Mouse (Mus musculus) stomach, embryonic 16.5 days (tissue): ENCODE measurements at regions not wholly inside any gene's neighbourhood (a gene's known extent, or its start where the extent isn't known, plus 50 kb on each side); places are given as distances from the start of the nearest gene placed in this dataset.

Source experiments
- ATAC-seq: fragments of 200-750 bp; cut with Nextera tagmentation; 2 replicates; pipeline ENCODE4 v1.8.0; 2017; ENCODE audit warnings: moderate number of reproducible peaks, moderate TSS enrichment; ENCODE audit not compliant: insufficient read depth, low FRiP score
- H3K27ac ChIP-seq: fragments of 300-500 bp; sonication (generic); 2 replicates; pipeline ENCODE4 v1.5.1; 2014; ENCODE audit warnings: low read length
- H3K27me3 ChIP-seq: fragments of 300-500 bp; sonication (generic); 2 replicates; pipeline ENCODE4 v1.6.1; 2014; ENCODE audit warnings: low read length, control low read depth, mixed read lengths; ENCODE audit not compliant: control insufficient read depth, insufficient read depth
- H3K36me3 ChIP-seq: fragments of 300-500 bp; sonication (generic); 2 replicates; pipeline ENCODE4 v1.6.1; 2014; ENCODE audit warnings: low read length; ENCODE audit not compliant: control insufficient read depth, insufficient read depth
- H3K4me1 ChIP-seq: fragments of 300-500 bp; sonication (generic); 2 replicates; pipeline ENCODE4 v1.6.1; 2014; ENCODE audit warnings: low read length, control low read depth, mixed read lengths; ENCODE audit not compliant: control insufficient read depth, insufficient read depth
- H3K4me2 ChIP-seq: fragments of 300-500 bp; sonication (generic); 2 replicates; pipeline ENCODE4 v1.6.1; 2014; ENCODE audit warnings: low read depth, low read length, mixed read lengths
- H3K4me3 ChIP-seq: fragments of 300-500 bp; sonication (generic); replicated peaks from 2 replicates; pipeline ENCODE4 v1.5.1; 2014; ENCODE audit warnings: mild to moderate bottlenecking, low read length
- H3K9ac ChIP-seq: fragments of 300-500 bp; sonication (generic); 2 replicates; pipeline ENCODE4 v1.6.1; 2014; ENCODE audit warnings: low read length
- H3K9me3 ChIP-seq: fragments of 300-500 bp; sonication (generic); replicated peaks from 2 replicates; pipeline ENCODE4 v1.6.1; 2016; ENCODE audit warnings: low read length, control low read depth; ENCODE audit not compliant: control insufficient read depth
- WGBS: fragments of 180-500 bp; shearing (Covaris S2); extraction: QIAGEN DNeasy Blood & Tissue Kit; methylation state at CpG from one replicate; pipeline ENCODE4 v1.1.7; 2014; 5-methylcytosine and 5-hydroxymethylcytosine counted together

- no peak overlapping the region for H3K4me3 ChIP-seq
- H3K27me3 ChIP-seq = no peaks in the 10 kb centered on the region
- H3K4me2 ChIP-seq = no peak overlapping the region
- no peaks in the 10 kb centered on the region for H3K9me3 ChIP-seq
- 46% methylated on average over 7 of the region's 7 CpGs for WGBS
- H3K9ac ChIP-seq = no peak overlapping the region
- no peak overlapping the region for H3K27ac ChIP-seq
- ATAC-seq = no peak
- no peaks in the 10 kb centered on the region for H3K36me3 ChIP-seq
- no peaks in the 10 kb centered on the region for H3K4me1 ChIP-seq
Observed at GRCm38 (mm10) chr7:128834894-128835293, 90.2 kb downstream of the Sec23ip start.

GRCm38 (mm10) chr7:128836435-128836834 is 91.7 kb downstream of the Sec23ip start:
- no peaks in the 10 kb centered on the region for H3K36me3 ChIP-seq
- no peak overlapping the region for H3K27ac ChIP-seq
- no peaks in the 10 kb centered on the region for H3K4me1 ChIP-seq
- 66% methylated on average over 6 of the region's 6 CpGs for WGBS
- ATAC-seq = no peak
- no peak overlapping the region for H3K4me2 ChIP-seq
- H3K9ac ChIP-seq = no peak overlapping the region
- no peaks in the 10 kb centered on the region for H3K9me3 ChIP-seq
- H3K27me3 ChIP-seq = no peaks in the 10 kb centered on the region
- no peak overlapping the region for H3K4me3 ChIP-seq

GRCm38 (mm10) chr7:128842561-128842960 is 97.8 kb downstream of the Sec23ip start:
- no peak overlapping the region for H3K4me3 ChIP-seq
- no peak overlapping the region for H3K9ac ChIP-seq
- 84% methylated on average over 10 of the region's 10 CpGs for WGBS
- H3K4me1 ChIP-seq = no peaks in the 10 kb centered on the region
- H3K36me3 ChIP-seq = no peaks in the 10 kb centered on the region
- H3K9me3 ChIP-seq = no peaks in the 10 kb centered on the region
- no peaks in the 10 kb centered on the region for H3K27me3 ChIP-seq
- H3K4me2 ChIP-seq = no peak overlapping the region
- ATAC-seq = no peak
- H3K27ac ChIP-seq = no peak overlapping the region

DNA sequence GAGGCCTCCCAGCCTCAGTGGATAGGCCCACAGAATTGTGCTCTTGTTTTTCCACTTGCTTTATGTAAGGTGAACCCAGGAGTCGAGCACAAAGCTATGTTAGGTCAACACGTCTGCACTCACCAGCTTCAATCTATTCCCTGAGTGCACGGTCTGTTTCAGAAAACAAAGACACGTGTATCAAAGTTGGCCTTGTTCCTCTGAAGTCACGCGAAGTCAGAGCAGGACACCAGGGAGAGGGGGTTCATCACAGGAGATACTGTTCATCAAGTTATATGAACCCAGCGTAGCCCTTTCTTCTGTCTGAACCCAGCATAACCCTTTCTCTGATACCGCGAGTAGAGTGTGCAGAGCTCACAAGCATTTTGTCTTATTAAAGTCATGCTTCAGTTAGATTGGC is 98.8 kb downstream of the Sec23ip start:
- no peaks in the 10 kb centered on the region for H3K4me1 ChIP-seq
- no peak overlapping the region for H3K4me2 ChIP-seq
- H3K36me3 ChIP-seq = no peaks in the 10 kb centered on the region
- no peak overlapping the region for H3K27ac ChIP-seq
- H3K27me3 ChIP-seq = no peaks in the 10 kb centered on the region
- no peak overlapping the region for H3K9ac ChIP-seq
- no peak overlapping the region for H3K4me3 ChIP-seq
- no peaks in the 10 kb centered on the region for H3K9me3 ChIP-seq
- ATAC-seq = no peak
- 83% methylated on average over 9 of the region's 9 CpGs for WGBS

GRCm38 (mm10) chr7:128849261-128849660 is 104.5 kb downstream of the Sec23ip start:
- H3K27me3 ChIP-seq = no peaks in the 10 kb centered on the region

GRCm38 (mm10) chr7:128854193-128854592 is 109.5 kb downstream of the Sec23ip start:
- 63% methylated on average over 4 of the region's 4 CpGs for WGBS
- H3K36me3 ChIP-seq = no peaks in the 10 kb centered on the region
- H3K9ac ChIP-seq = no peak overlapping the region
- H3K4me2 ChIP-seq = no peak overlapping the region
- no peak overlapping the region for H3K27ac ChIP-seq
- no peaks in the 10 kb centered on the region for H3K27me3 ChIP-seq
- H3K4me3 ChIP-seq = no peak overlapping the region
- no peak for ATAC-seq
- H3K4me1 ChIP-seq = no peaks in the 10 kb centered on the region
- no peaks in the 10 kb centered on the region for H3K9me3 ChIP-seq

More at GRCm38 (mm10) chr7:128849261-128849660, 104.5 kb downstream of the Sec23ip start:
- ATAC-seq = no peak
- Histone ChIP-seq H3K36me3 (no peaks in the 10 kb centered on the region), H3K9me3 (no peaks in the 10 kb centered on the region), H3K4me2 (no peak overlapping the region), H3K4me1 (no peaks in the 10 kb centered on the region), H3K9ac (no peak overlapping the region), H3K4me3 (no peak overlapping the region), H3K27ac (no peak overlapping the region)
- 44% methylated on average over 3 of the region's 3 CpGs for WGBS

DNA sequence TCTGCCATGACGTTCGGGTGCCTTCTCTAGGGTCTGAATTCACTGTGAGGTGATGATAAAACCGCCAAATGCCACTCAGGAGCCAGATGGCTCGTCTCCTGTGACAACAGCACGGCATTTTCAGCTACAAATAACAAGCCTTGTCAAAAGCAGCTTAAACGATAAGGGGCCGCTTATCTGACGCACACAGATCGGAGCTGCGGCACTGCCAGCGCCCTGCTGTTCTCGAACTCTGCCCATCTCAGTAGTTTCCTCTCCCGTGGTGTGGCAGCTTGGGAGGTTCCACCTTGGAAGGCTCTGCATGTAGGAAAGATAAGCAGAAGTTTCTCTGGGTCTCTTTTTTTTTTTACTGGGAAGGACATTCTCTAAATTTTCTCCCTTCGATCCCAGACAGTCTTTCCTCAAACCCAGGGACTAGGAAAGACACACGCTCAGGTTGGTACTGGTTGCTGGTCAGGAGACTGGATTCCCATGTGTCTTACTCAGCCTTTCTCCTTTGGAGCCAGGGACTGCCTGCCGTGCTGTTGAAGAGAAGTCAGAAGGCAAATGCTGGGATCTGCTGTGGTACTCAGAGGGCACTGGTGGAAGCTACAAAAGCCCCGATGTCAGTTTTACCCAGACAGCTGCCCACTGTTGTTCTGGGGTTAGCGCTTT is 110.1 kb downstream of the Sec23ip start:
- H3K9me3 ChIP-seq = no peaks in the 10 kb centered on the region
- H3K4me2 ChIP-seq = no peak overlapping the region
- no peaks in the 10 kb centered on the region for H3K36me3 ChIP-seq
- no peaks in the 10 kb centered on the region for H3K27me3 ChIP-seq
- H3K4me1 ChIP-seq = no peaks in the 10 kb centered on the region
- WGBS = 61% methylated on average over 18 of the region's 18 CpGs
- no peak overlapping the region for H3K27ac ChIP-seq
- no peak for ATAC-seq
- H3K9ac ChIP-seq = no peak overlapping the region
- no peak overlapping the region for H3K4me3 ChIP-seq

DNA sequence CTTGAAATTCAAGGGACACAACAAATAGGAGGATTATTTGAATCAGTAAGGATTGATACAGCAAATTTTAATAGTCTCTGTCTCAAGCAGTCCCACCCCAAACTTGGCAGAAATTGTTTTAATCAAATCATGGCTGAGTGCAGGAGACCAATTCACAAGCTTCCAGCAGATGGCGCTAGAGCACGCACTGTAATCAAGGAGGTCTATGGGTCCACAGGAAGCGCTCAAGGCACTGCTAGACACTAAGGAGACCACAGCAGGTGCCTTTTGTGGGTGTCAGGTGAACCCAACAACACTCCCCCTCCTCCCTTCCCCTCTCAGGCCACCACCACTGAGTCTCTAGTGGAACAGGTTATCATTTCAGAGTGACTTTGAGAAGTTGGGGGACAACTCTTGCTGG is 115.4 kb downstream of the Sec23ip start:
- no peak overlapping the region for H3K4me3 ChIP-seq
- H3K27me3 ChIP-seq = no peaks in the 10 kb centered on the region
- no peaks in the 10 kb centered on the region for H3K36me3 ChIP-seq
- 2% methylated on average over 3 of the region's 3 CpGs for WGBS
- H3K9ac ChIP-seq = no peak overlapping the region
- no peak overlapping the region for H3K27ac ChIP-seq
- no peaks in the 10 kb centered on the region for H3K4me1 ChIP-seq
- no peak; the same call in 1 of the 2 replicates for ATAC-seq
- no peak overlapping the region for H3K4me2 ChIP-seq
- no peaks in the 10 kb centered on the region for H3K9me3 ChIP-seq

DNA sequence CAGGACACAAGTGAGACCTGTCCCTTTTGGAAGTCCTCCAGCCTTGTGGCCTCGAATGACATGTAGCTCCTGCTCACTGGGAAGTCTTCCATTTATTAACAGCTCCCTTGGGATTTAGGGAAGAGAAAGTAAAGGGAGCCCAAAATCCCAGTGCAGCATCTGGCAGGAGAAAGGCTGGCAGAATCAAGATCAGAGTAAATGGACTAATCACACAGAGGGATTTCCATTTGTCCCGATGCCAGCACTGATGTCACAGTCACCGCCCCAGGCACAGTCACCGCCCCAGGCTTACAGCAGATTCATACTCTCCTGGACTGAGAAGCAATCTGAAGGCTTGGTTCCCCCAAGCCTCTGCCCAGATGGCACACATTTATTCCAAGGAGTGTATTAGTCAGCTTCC is 116.0 kb downstream of the Sec23ip start:
- Histone ChIP-seq H3K27ac (no peak overlapping the region), H3K9ac (no peak overlapping the region), H3K27me3 (no peaks in the 10 kb centered on the region), H3K4me1 (no peaks in the 10 kb centered on the region), H3K9me3 (no peaks in the 10 kb centered on the region), H3K36me3 (no peaks in the 10 kb centered on the region), H3K4me3 (no peak overlapping the region), H3K4me2 (no peak overlapping the region)
- 73% methylated on average over 4 of the region's 4 CpGs for WGBS
- ATAC-seq = no peak
